Mouse (Mus musculus) forebrain, embryonic 14.5 days (tissue): Measurements from ENCODE around the gene Trpm3. TPM values are rescaled to one million over a fixed set of nuclear protein-coding genes. Genes with fewer than 3 reads are reported as not detected.

Experiments
- ATAC-seq: fragments of 200-750 bp; cut with Nextera tagmentation; 2 replicates; pipeline ENCODE4 v1.8.0; 2017; ENCODE audit warnings: mild to moderate bottlenecking, moderate library complexity
- DNase-seq: peaks from one replicate; pipeline ENCODE4 v3.0.0-alpha.2; 2015; ENCODE audit warnings: low spot score
- H3K27ac ChIP-seq: fragments of 300-500 bp; sonication (generic); 2 replicates; pipeline ENCODE4 v1.5.1; 2014; ENCODE audit warnings: low read depth, mild to moderate bottlenecking, control low read depth, low read length, moderate library complexity
- H3K27me3 ChIP-seq: fragments of 300-500 bp; sonication (generic); replicated peaks from 2 replicates; pipeline ENCODE4 v1.6.1; 2014; ENCODE audit warnings: low read length, control low read depth, mixed read lengths; ENCODE audit not compliant: control insufficient read depth, insufficient read depth
- H3K36me3 ChIP-seq: fragments of 300-500 bp; sonication (generic); 2 replicates; pipeline ENCODE4 v1.6.1; 2014; ENCODE audit warnings: low read length, control low read depth; ENCODE audit not compliant: control insufficient read depth, insufficient read depth
- H3K4me1 ChIP-seq: fragments of 300-500 bp; sonication (generic); 2 replicates; pipeline ENCODE4 v1.6.1; 2014; ENCODE audit warnings: antibody characterized with exemption, low read length, control low read depth; ENCODE audit not compliant: control insufficient read depth, insufficient read depth
- H3K4me2 ChIP-seq: fragments of 300-500 bp; sonication (generic); 2 replicates; pipeline ENCODE4 v1.6.1; 2014; ENCODE audit warnings: mild to moderate bottlenecking, control low read depth, low read length
- H3K4me3 ChIP-seq: fragments of 300-500 bp; sonication (generic); 2 replicates; pipeline ENCODE4 v1.5.1; 2014; ENCODE audit warnings: low read depth, low read length, control low read depth
- H3K9ac ChIP-seq: fragments of 300-500 bp; sonication (generic); 2 replicates; pipeline ENCODE4 v1.6.1; 2014; ENCODE audit warnings: mild to moderate bottlenecking, low read length, control low read depth, moderate library complexity
- H3K9me3 ChIP-seq: fragments of 300-500 bp; sonication (generic); replicated peaks from 2 replicates; pipeline ENCODE4 v1.6.1; 2016; ENCODE audit warnings: low read length, control low read depth, mixed read lengths; ENCODE audit not compliant: control insufficient read depth
- WGBS: fragments of 180-500 bp; shearing (Covaris S2); extraction: QIAGEN DNeasy Blood & Tissue Kit; methylation state at CpG from one replicate; pipeline ENCODE4 v1.1.7; 2014; 5-methylcytosine and 5-hydroxymethylcytosine counted together
- polyA plus RNA-seq: library from polyadenylated mRNA; unstranded; fragments of >200 nt; fragmentation: Nextera tagmentation; extraction: Ambion mirVana; gene quantifications from 2 replicates; pipeline ENCODE4 v1.2.1, GENCODE M21; 2014

Gene Trpm3
- polyA plus RNA-seq, 1 experiment from 2014 or later: 10.7 TPM

GRCm38 (mm10) chr19:22665401-22665800 lies 526.6 kb downstream of the Trpm3 start:
- Histone ChIP-seq H3K27ac (no peak overlapping the region), H3K9ac (no peak overlapping the region), H3K4me3 (no peak overlapping the region), H3K9me3 (no peaks in the 10 kb centered on the region), H3K4me2 (no peak overlapping the region), H3K4me1 (0 out of 2 replicates have a peak, but pooled peaks cover 2% of the 10 kb centered on the region), H3K27me3 (no peaks in the 10 kb centered on the region), H3K36me3 (no peaks in the 10 kb centered on the region)
- no peak for ATAC-seq
- 74% methylated on average over 4 of the region's 4 CpGs for WGBS
- DNase-seq: no peak

- Histone ChIP-seq H3K27ac (no peak overlapping the region), H3K4me3 (no peak overlapping the region), H3K36me3 (no peaks in the 10 kb centered on the region), H3K9me3 (no peaks in the 10 kb centered on the region), H3K9ac (no peak overlapping the region), H3K27me3 (no peaks in the 10 kb centered on the region), H3K4me2 (no peak overlapping the region), H3K4me1 (0 out of 2 replicates have a peak, but pooled peaks cover 2% of the 10 kb centered on the region)
- DNase-seq: peak; percentile 39
- 59% methylated on average over 8 of the region's 8 CpGs for WGBS
- no peak for ATAC-seq
Measured at GRCm38 (mm10) chr19:22670222-22670621, 531.4 kb downstream of the Trpm3 start.

GRCm38 (mm10) chr19:22672892-22673291 lies 534.0 kb downstream of the Trpm3 start:
- no peaks in the 10 kb centered on the region for H3K27me3 ChIP-seq
- no peak overlapping the region for H3K4me3 ChIP-seq
- H3K36me3 ChIP-seq: no peaks in the 10 kb centered on the region
- DNase-seq: no peak
- no peak overlapping the region for H3K9ac ChIP-seq
- H3K4me2 ChIP-seq: no peak overlapping the region
- H3K9me3 ChIP-seq: no peaks in the 10 kb centered on the region
- no peak overlapping the region for H3K27ac ChIP-seq
- H3K4me1 ChIP-seq: 0 out of 2 replicates have a peak, but pooled peaks cover 2% of the 10 kb centered on the region
- WGBS: 88% methylated on average over 3 of the region's 3 CpGs
- no peak for ATAC-seq

GRCm38 (mm10) chr19:22676206-22676605 lies 537.4 kb downstream of the Trpm3 start:
- Histone ChIP-seq H3K9me3 (no peaks in the 10 kb centered on the region), H3K4me1 (no peaks in the 10 kb centered on the region), H3K4me2 (no peak overlapping the region), H3K27me3 (no peaks in the 10 kb centered on the region), H3K9ac (no peak overlapping the region), H3K4me3 (no peak overlapping the region), H3K36me3 (no peaks in the 10 kb centered on the region), H3K27ac (no peak overlapping the region)
- DNase-seq (no peak), ATAC-seq (no peak)
- WGBS: 69% methylated on average over 4 of the region's 4 CpGs

- WGBS: 84% methylated on average over 6 of the region's 6 CpGs
- DNase-seq (no peak), ATAC-seq (no peak)
- Histone ChIP-seq H3K4me3 (no peak overlapping the region), H3K4me2 (no peak overlapping the region), H3K36me3 (no peaks in the 10 kb centered on the region), H3K4me1 (no peaks in the 10 kb centered on the region), H3K27me3 (no peaks in the 10 kb centered on the region), H3K9ac (no peak overlapping the region), H3K27ac (no peak overlapping the region), H3K9me3 (no peaks in the 10 kb centered on the region)
Measured at GRCm38 (mm10) chr19:22682238-22682637, 543.4 kb downstream of the Trpm3 start.

- DNase-seq: no peak
- Histone ChIP-seq H3K36me3 (no peaks in the 10 kb centered on the region), H3K27ac (no peak overlapping the region), H3K9ac (no peak overlapping the region), H3K4me2 (no peak overlapping the region), H3K4me3 (no peak overlapping the region), H3K9me3 (no peaks in the 10 kb centered on the region), H3K4me1 (no peaks in the 10 kb centered on the region), H3K27me3 (no peaks in the 10 kb centered on the region)
- 52% methylated on average over 5 of the region's 5 CpGs for WGBS
- no peak for ATAC-seq
Measured at GRCm38 (mm10) chr19:22691995-22692394, 553.1 kb downstream of the Trpm3 start.

GRCm38 (mm10) chr19:22692553-22692952 lies 553.7 kb downstream of the Trpm3 start:
- no peaks in the 10 kb centered on the region for H3K36me3 ChIP-seq
- no peak overlapping the region for H3K27ac ChIP-seq
- H3K27me3 ChIP-seq: no peaks in the 10 kb centered on the region
- no peaks in the 10 kb centered on the region for H3K4me1 ChIP-seq
- no peak for ATAC-seq
- H3K9me3 ChIP-seq: no peaks in the 10 kb centered on the region
- no peak for DNase-seq
- no peak overlapping the region for H3K9ac ChIP-seq
- 21% methylated on average over 4 of the region's 4 CpGs for WGBS
- H3K4me3 ChIP-seq: no peak overlapping the region
- H3K4me2 ChIP-seq: no peak overlapping the region

- Histone ChIP-seq H3K4me2 (no peak overlapping the region), H3K27ac (no peak overlapping the region), H3K36me3 (no peaks in the 10 kb centered on the region), H3K27me3 (no peaks in the 10 kb centered on the region), H3K4me1 (no peaks in the 10 kb centered on the region), H3K9ac (no peak overlapping the region), H3K4me3 (no peak overlapping the region), H3K9me3 (no peaks in the 10 kb centered on the region)
- no peak for ATAC-seq
- WGBS: 70% methylated on average over 5 of the region's 5 CpGs
- no peak for DNase-seq
Measured at GRCm38 (mm10) chr19:22692956-22693355, 554.1 kb downstream of the Trpm3 start.

- H3K27ac ChIP-seq: no peak overlapping the region
- H3K4me3 ChIP-seq: no peak overlapping the region
- no peaks in the 10 kb centered on the region for H3K4me1 ChIP-seq
- 66% methylated on average over 2 of the region's 2 CpGs for WGBS
- no peak overlapping the region for H3K9ac ChIP-seq
- H3K9me3 ChIP-seq: no peaks in the 10 kb centered on the region
- ATAC-seq (no peak), DNase-seq (no peak)
- no peaks in the 10 kb centered on the region for H3K36me3 ChIP-seq
- H3K4me2 ChIP-seq: no peak overlapping the region
- no peaks in the 10 kb centered on the region for H3K27me3 ChIP-seq
Measured at GRCm38 (mm10) chr19:22695423-22695822, 556.6 kb downstream of the Trpm3 start.
